Mouse (Mus musculus) midbrain, embryonic 10.5 days (tissue): ENCODE results near the gene Zc3h8. TPM values are rescaled to one million over a fixed set of nuclear protein-coding genes. Genes with fewer than 3 reads are reported as not detected.

Experiments used
- microRNA-seq: library from miRNA; unstranded; fragments of <30 nt; microRNA quantifications from one replicate; pipeline ENCODE4, GENCODE M21; 2017
- polyA plus RNA-seq: library from polyadenylated mRNA; unstranded; fragments of >200 nt; fragmentation: Nextera tagmentation; extraction: Ambion mirVana; gene quantifications from 2 replicates; pipeline ENCODE4 v1.2.1, GENCODE M21; 2016

Gene Zc3h8
- polyA plus RNA-seq, 1 experiment from 2014 or later: 9.0 TPM

Small RNAs within 50 kb of the gene (microRNA-seq; reads per million reads assigned to microRNA genes)
- not detected for gene Gm22859

Other genes with a start within 250 kb of the Zc3h8 start
- 3.1 and 3.7 TPM in 2 replicates for gene Mertk, start 245.1 kb downstream of the Zc3h8 start, polyA plus RNA-seq
- gene Tmem87b, start 126.0 kb downstream of the Zc3h8 start, polyA plus RNA-seq: 21.7 and 26.8 TPM in 2 replicates
- gene Fbln7, start 81.1 kb downstream of the Zc3h8 start, polyA plus RNA-seq: 2.7 and 3.1 TPM in 2 replicates
- gene Zc3h6, start 23.3 kb upstream of the Zc3h8 start, polyA plus RNA-seq: 1.5 and 1.9 TPM in 2 replicates
- 16.1 and 19.6 TPM in 2 replicates for gene Gm10762, start 23.6 kb upstream of the Zc3h8 start, polyA plus RNA-seq
- 0.14 and 0.20 TPM in 2 replicates for gene Vinac1, start 104.1 kb upstream of the Zc3h8 start, polyA plus RNA-seq
- gene Ttl, start 121.9 kb upstream of the Zc3h8 start, polyA plus RNA-seq: 12.4 and 13.3 TPM in 2 replicates
- 35.5 and 37.2 TPM in 2 replicates for gene Polr1b, start 156.9 kb upstream of the Zc3h8 start, polyA plus RNA-seq
- 28.7 and 31.6 TPM in 2 replicates for gene Chchd5, start 185.6 kb upstream of the Zc3h8 start, polyA plus RNA-seq